ENCODE assay signal across 28 mouse cellular contexts in the genomic region with DNA sequence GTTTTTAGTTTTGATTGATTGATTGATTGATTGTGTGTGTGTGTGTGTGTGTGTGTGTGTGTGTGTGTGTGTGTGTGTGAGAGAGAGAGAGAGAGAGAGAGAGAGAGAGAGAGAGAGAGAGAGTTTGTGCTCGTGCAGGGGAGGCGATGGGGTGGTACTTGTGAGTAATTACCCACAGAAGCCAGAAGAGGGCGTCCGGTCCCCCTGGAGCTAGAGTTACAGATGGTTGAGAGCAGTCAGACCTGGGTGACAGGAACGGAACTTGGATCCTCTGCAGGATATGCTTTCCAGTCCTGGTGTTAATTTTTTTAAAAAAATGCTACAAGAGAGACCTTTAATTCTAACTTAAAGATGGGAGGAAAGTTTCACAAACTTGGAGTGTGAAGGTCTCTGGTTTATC.
A peak's percentile ranks its signal among the peaks of the same experiment; 100 is the strongest.
DNase-seq lines count a peak whose midpoint lies in the region; ATAC-seq and TF ChIP-seq lines count a peak whose summit lies in the region.
"Had no signal": no experiment of that assay in that cellular context is flagged by ENCODE, and none has a peak within 500 bp of the region (broad histone marks: within the 10 kb centered on the region; RNA-seq: fewer than 3 reads in every experiment).

No protein-coding gene starts in this region.

- TF ChIP-seq CTCF in liver, embryonic 14.5 days (IDR thresholded peaks at IDR 0.05; ENCODE audit: low read depth): 0 out of 2 replicates have a peak, but pooled peaks have one; percentile 8
- no peak for TF ChIP-seq CTCF in liver, postnatal 0 days (IDR thresholded peaks at IDR 0.05; ENCODE audit: low read depth)
- peak; percentile 16; the same call in 1 of the 2 replicates for TF ChIP-seq CTCF in E14TG2a.4 (conservative IDR thresholded peaks at IDR 0.05; ENCODE audit: low read length)
- 0 out of 2 replicates have a peak, but pooled peaks have one; percentile 3 for TF ChIP-seq CTCF in cortical plate, adult 2 months (IDR thresholded peaks at IDR 0.05; ENCODE audit: extremely low read depth, insufficient read depth, low read length)
- TF ChIP-seq CTCF in kidney, adult 2 months (conservative IDR thresholded peaks at IDR 0.05; ENCODE audit: insufficient read depth, insufficient read length, low read depth, low read length): no peak

- no peak overlapping the region for H3K4me2 ChIP-seq in liver, embryonic 14.5 days (ENCODE audit: low read depth)
- no peak overlapping the region for H3K4me2 ChIP-seq in liver, postnatal 0 days (ENCODE audit: low read depth, low read length)
- no peak overlapping the region for H3K4me2 ChIP-seq in hindbrain, embryonic 14.5 days (replicated peaks)
- H3K4me2 ChIP-seq in hindbrain, embryonic 13.5 days: no peak overlapping the region
- H3K4me2 ChIP-seq: forebrain, embryonic 13.5 days; heart, embryonic 13.5 days; hindbrain, embryonic 12.5 days had no signal

- no peaks in the 10 kb centered on the region for H3K36me3 ChIP-seq in liver, embryonic 14.5 days (replicated peaks; ENCODE audit: control insufficient read depth, insufficient read depth, low read depth)
- H3K36me3 ChIP-seq in liver, postnatal 0 days (replicated peaks; ENCODE audit: insufficient read depth, low read length): no peaks in the 10 kb centered on the region
- H3K36me3 ChIP-seq in E14TG2a.4 (ENCODE audit: insufficient read depth, low read length): no peaks in the 10 kb centered on the region
- H3K36me3 ChIP-seq in hindbrain, embryonic 14.5 days (replicated peaks; ENCODE audit: control insufficient read depth, insufficient read depth): no peaks in the 10 kb centered on the region
- no peaks in the 10 kb centered on the region for H3K36me3 ChIP-seq in kidney, adult 2 months (ENCODE audit: control insufficient read depth, insufficient read depth, low read length)
- no peaks in the 10 kb centered on the region for H3K36me3 ChIP-seq in hindbrain, embryonic 13.5 days
- H3K36me3 ChIP-seq: forebrain, embryonic 10.5 days; G1E; heart, embryonic 10.5 days; heart, embryonic 13.5 days; hindbrain, embryonic 12.5 days had no signal

- no peak overlapping the region for H3K27ac ChIP-seq in liver, embryonic 14.5 days
- H3K27ac ChIP-seq in liver, postnatal 0 days (ENCODE audit: low read depth): no peak overlapping the region
- no peak overlapping the region for H3K27ac ChIP-seq in cortical plate, adult 2 months (ENCODE audit: insufficient read depth, low read length)
- no peak overlapping the region for H3K27ac ChIP-seq in hindbrain, embryonic 14.5 days
- H3K27ac ChIP-seq in kidney, adult 2 months (ENCODE audit: insufficient read depth, low read depth, low read length): no peak overlapping the region
- no peak overlapping the region for H3K27ac ChIP-seq in hindbrain, embryonic 13.5 days
- H3K27ac ChIP-seq: forebrain, embryonic 10.5 days; forebrain, embryonic 13.5 days; heart, adult 2 months; heart, embryonic 10.5 days; heart, embryonic 13.5 days; hindbrain, embryonic 12.5 days; hindbrain, postnatal 0 days had no signal

- no peak for TF ChIP-seq POLR2A in cortical plate, adult 2 months (IDR thresholded peaks at IDR 0.05; ENCODE audit: extremely low read depth, insufficient read depth, low read length)
- no peak for TF ChIP-seq POLR2A in kidney, adult 2 months (IDR thresholded peaks at IDR 0.05; ENCODE audit: low read depth, low read length)

- TF ChIP-seq EP300 in liver, embryonic 14.5 days (IDR thresholded peaks at IDR 0.05; ENCODE audit: low read depth): no peak
- TF ChIP-seq EP300 in liver, postnatal 0 days (IDR thresholded peaks at IDR 0.05; ENCODE audit: low read depth): no peak

- H3K9ac ChIP-seq in liver, embryonic 14.5 days (replicated peaks): no peak overlapping the region
- no peak overlapping the region for H3K9ac ChIP-seq in liver, postnatal 0 days (replicated peaks)
- no peak overlapping the region for H3K9ac ChIP-seq in hindbrain, embryonic 14.5 days
- no peak overlapping the region for H3K9ac ChIP-seq in hindbrain, embryonic 13.5 days
- H3K9ac ChIP-seq: forebrain, embryonic 13.5 days; heart, embryonic 13.5 days; hindbrain, embryonic 12.5 days had no signal

- ATAC-seq in liver, embryonic 14.5 days (ENCODE audit: insufficient read depth): no peak
- no peak for ATAC-seq in liver, postnatal 0 days
- no peak for ATAC-seq in hindbrain, embryonic 14.5 days (ENCODE audit: low FRiP score)
- ATAC-seq in hindbrain, embryonic 13.5 days (ENCODE audit: low FRiP score): no peak
- ATAC-seq: activated CD4-positive, CD25-positive, alpha-beta regulatory T cell, adult 4 months; forebrain, embryonic 13.5 days; forebrain, embryonic 16.5 days; hindbrain, postnatal 0 days; inflammation-experienced regulatory T-cells, adult 6 months; Patski had no signal

- no peaks in the 10 kb centered on the region for H3K4me1 ChIP-seq in liver, embryonic 14.5 days (replicated peaks; ENCODE audit: control insufficient read depth in 2 of 2, insufficient read depth in 2 of 2, low read length in 1 of 2)
- H3K4me1 ChIP-seq in liver, postnatal 0 days (ENCODE audit: insufficient read depth): no peaks in the 10 kb centered on the region
- H3K4me1 ChIP-seq in E14TG2a.4 (replicated peaks; ENCODE audit: low read depth, low read length): no peaks in the 10 kb centered on the region
- no peaks in the 10 kb centered on the region for H3K4me1 ChIP-seq in cortical plate, adult 2 months (ENCODE audit: control insufficient read depth, insufficient read depth, low read length)
- no peaks in the 10 kb centered on the region for H3K4me1 ChIP-seq in hindbrain, embryonic 14.5 days (replicated peaks; ENCODE audit: control insufficient read depth, insufficient read depth, low read length)
- H3K4me1 ChIP-seq in kidney, adult 2 months (ENCODE audit: control insufficient read depth, insufficient read depth, low read length): no peaks in the 10 kb centered on the region
- H3K4me1 ChIP-seq in hindbrain, embryonic 13.5 days (replicated peaks): no peaks in the 10 kb centered on the region
- H3K4me1 ChIP-seq: forebrain, embryonic 10.5 days; forebrain, embryonic 13.5 days; heart, embryonic 10.5 days; heart, embryonic 13.5 days; hindbrain, embryonic 12.5 days had no signal

- no peak overlapping the region for H3K4me3 ChIP-seq in liver, embryonic 14.5 days (ENCODE audit: insufficient read depth in 1 of 2, low read depth in 2 of 2, low read length in 2 of 2)
- H3K4me3 ChIP-seq in liver, postnatal 0 days (ENCODE audit: low read depth, low read length): no peak overlapping the region
- H3K4me3 ChIP-seq in E14TG2a.4 (replicated peaks; ENCODE audit: low read length): no peak overlapping the region
- H3K4me3 ChIP-seq in cortical plate, adult 2 months (ENCODE audit: insufficient read depth, low read length): no peak overlapping the region
- H3K4me3 ChIP-seq in hindbrain, embryonic 14.5 days (replicated peaks; ENCODE audit: low read length): no peak overlapping the region
- no peak overlapping the region for H3K4me3 ChIP-seq in kidney, adult 2 months (ENCODE audit: insufficient read depth, low read depth, low read length)
- H3K4me3 ChIP-seq in hindbrain, embryonic 13.5 days: no peak overlapping the region
- H3K4me3 ChIP-seq: forebrain, embryonic 10.5 days; forebrain, embryonic 13.5 days; heart, adult 2 months; heart, embryonic 10.5 days; heart, embryonic 13.5 days; hindbrain, embryonic 12.5 days had no signal

- no peak for DNase-seq in liver, embryonic 14.5 days (ENCODE audit: low read depth in 3 of 3, low spot score in 3 of 3)
- no peak for DNase-seq in liver, postnatal 0 days
- DNase-seq in ES-CJ7 (ENCODE audit: low read depth, low spot score): peak; percentile 41
- no peak for DNase-seq in hindbrain, embryonic 14.5 days (ENCODE audit: low spot score)
- no peak for DNase-seq in kidney, adult 2 months
- DNase-seq: adrenal gland, adult 8-10 months; B cell, adult 2 months; cerebellum, adult 11-12 months; gastrocnemius, postnatal 10 days; gastrocnemius, postnatal 36 days; heart, adult 2 months; heart, postnatal 14 days; heart, postnatal 4 days had no signal

- no peaks in the 10 kb centered on the region for H3K27me3 ChIP-seq in liver, embryonic 14.5 days (ENCODE audit: control insufficient read depth, insufficient read depth, low read length)
- no peaks in the 10 kb centered on the region for H3K27me3 ChIP-seq in liver, postnatal 0 days (ENCODE audit: insufficient read depth, low read length)
- no peaks in the 10 kb centered on the region for H3K27me3 ChIP-seq in E14TG2a.4 (ENCODE audit: insufficient read depth, low read length)
- H3K27me3 ChIP-seq in hindbrain, embryonic 14.5 days (ENCODE audit: control insufficient read depth, insufficient read depth, low read length): no peaks in the 10 kb centered on the region
- H3K27me3 ChIP-seq in kidney, adult 2 months (replicated peaks; ENCODE audit: control insufficient read depth, insufficient read depth, low read length): no peaks in the 10 kb centered on the region
- H3K27me3 ChIP-seq in hindbrain, embryonic 13.5 days: no peaks in the 10 kb centered on the region
- H3K27me3 ChIP-seq: CH12.LX; forebrain, embryonic 13.5 days; heart, embryonic 13.5 days; hindbrain, embryonic 12.5 days; Patski had no signal

- no peaks in the 10 kb centered on the region for H3K9me3 ChIP-seq in liver, embryonic 14.5 days (ENCODE audit: control insufficient read depth, low read length)
- H3K9me3 ChIP-seq in liver, postnatal 0 days (ENCODE audit: low read length): peaks cover 4% of the 10 kb centered on the region; the same call in 1 of the 2 replicates
- H3K9me3 ChIP-seq in E14TG2a.4 (ENCODE audit: low read length): peaks cover 11% of the 10 kb centered on the region
- H3K9me3 ChIP-seq in hindbrain, embryonic 14.5 days (ENCODE audit: control insufficient read depth, low read length): no peaks in the 10 kb centered on the region
- H3K9me3 ChIP-seq in hindbrain, embryonic 13.5 days: peaks cover 6% of the 10 kb centered on the region; the same call in 1 of the 2 replicates
- H3K9me3 ChIP-seq: hindbrain, embryonic 12.5 days had no signal

- WGBS in liver, embryonic 14.5 days (ENCODE audit: insufficient replicate concordance): 39% methylated on average over 5 of the region's 5 CpGs
- 65% methylated on average over 5 of the region's 5 CpGs for WGBS in liver, postnatal 0 days (ENCODE audit: insufficient replicate concordance)
- 77% methylated on average over 5 of the region's 5 CpGs for WGBS in hindbrain, embryonic 14.5 days
- WGBS in kidney, adult 2 months: 77% methylated on average over 5 of the region's 5 CpGs
- WGBS in hindbrain, embryonic 13.5 days: 74% methylated on average over 5 of the region's 5 CpGs

Comparison
In these comparisons a context has a peak if more than half of its experiments do, and no peak if none do; other contexts are left out.
1. CTCF ChIP-seq: peak in liver, embryonic 14.5 days (single experiment), E14TG2a.4 (single experiment) and cortical plate, adult 2 months (single experiment); none in liver, postnatal 0 days (single experiment) and kidney, adult 2 months (single experiment).